Mouse (Mus musculus) liver, embryonic 18 days (tissue): ENCODE results near the gene Tnnt2. TPM values are rescaled to one million over a fixed set of nuclear protein-coding genes. Genes with fewer than 3 reads are reported as not detected.

Source experiments
- polyA plus RNA-seq: library from polyadenylated mRNA; depleted of rRNA; stranded (reverse); fragments of >200 nt; gene quantifications from 2 replicates; pipeline ENCODE4 v1.2.3, GENCODE M21; 2012; rRNA removed

Tnnt2 gene
- 2.9 and 3.1 TPM in 2 replicates for polyA plus RNA-seq

GRCm38 (mm10) chr1:135835716-135836483, at the start of gene Tnnt2:
Tnnt2 (plus strand) TSS chr1:135836354.

GRCm38 (mm10) chr1:135818481-135819086, 17.6 kb upstream of the Tnnt2 start, which contains the start of gene Lad1:
Lad1 (plus strand) TSS chr1:135818598.

Other genes with a start within 250 kb of the Tnnt2 start
- 1.1 and 1.6 TPM in 2 replicates for gene Nav1, start 229.1 kb upstream of the Tnnt2 start, polyA plus RNA-seq
- gene Csrp1, start 116.3 kb upstream of the Tnnt2 start, polyA plus RNA-seq = 36.6 and 38.3 TPM in 2 replicates
- gene Phlda3, start 70.2 kb upstream of the Tnnt2 start, polyA plus RNA-seq = 4.0 and 4.2 TPM in 2 replicates
- 0.80 and 1.1 TPM in 2 replicates for gene Tnni1, start 56.9 kb upstream of the Tnnt2 start, polyA plus RNA-seq
- gene Lad1, start 17.8 kb upstream of the Tnnt2 start, polyA plus RNA-seq = 0.55 and 0.59 TPM in 2 replicates
- not detected in 2 replicates for gene Pkp1, start 82.9 kb downstream of the Tnnt2 start, polyA plus RNA-seq
- 0.05 and 0.12 TPM in 2 replicates for gene Igfn1, start 170.0 kb downstream of the Tnnt2 start, polyA plus RNA-seq
- 79.1 and 80.8 TPM in 2 replicates for gene Tmem9, start 171.8 kb downstream of the Tnnt2 start, polyA plus RNA-seq
- gene Ascl5, start 214.4 kb downstream of the Tnnt2 start, polyA plus RNA-seq = not detected in 2 replicates
- gene Cacna1s, start 216.4 kb downstream of the Tnnt2 start, polyA plus RNA-seq = under 0.01 and 0.10 TPM in 2 replicates